Mouse (Mus musculus) frontal cortex, adult 2 months (tissue): ENCODE results near the gene Eif5. TPM values are rescaled to one million over a fixed set of nuclear protein-coding genes. Genes with fewer than 3 reads are reported as not detected.
"Not testable (repeated sequence)": the region's sequence is repeated elsewhere in the genome, so short reads cannot be mapped to it uniquely, and the experiment has no call there.

Experiments used
- DNase-seq, 2 experiments: peaks; one replicate each; pipeline ENCODE4 v3.0.0; 2022; ENCODE audit warnings: low spot score in 1 of 2; ENCODE audit errors: extremely low spot score in 1 of 2
- polyA plus RNA-seq: library from polyadenylated mRNA; depleted of rRNA; stranded (reverse); fragments of >200 nt; gene quantifications from 2 replicates; pipeline ENCODE4 v1.2.3, GENCODE M21; 2012

Eif5 gene
- polyA plus RNA-seq, 1 experiment, result 178 TPM

- no peak for DNase-seq
These were observed 13.3 kb upstream of the Eif5 start for GRCm38 (mm10) chr12:111524469-111524868.

DNA sequence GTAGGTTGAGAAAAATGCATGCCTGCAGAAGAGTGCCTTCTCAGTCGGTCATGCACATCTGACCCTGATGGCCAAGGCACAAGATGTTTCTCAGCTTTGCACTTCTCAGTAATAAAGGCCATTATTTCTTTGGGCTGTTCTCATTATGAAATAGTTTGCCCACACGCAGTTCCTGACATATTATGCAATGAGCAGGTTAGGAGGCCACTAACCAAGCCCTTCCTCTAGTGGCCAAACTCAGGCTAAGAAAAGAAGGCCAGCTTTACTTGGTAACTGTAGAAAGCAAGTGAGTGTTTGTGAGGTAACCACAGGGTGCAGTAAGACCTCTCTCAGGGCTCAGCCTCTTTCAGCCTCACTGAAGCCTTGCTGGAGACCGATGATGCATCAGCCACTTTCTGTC is 12.9 kb upstream of the Eif5 start:
- DNase-seq, result no peak

- peak; percentile 69 to 76 for DNase-seq
These were observed 10.1 kb upstream of the Eif5 start for GRCm38 (mm10) chr12:111527643-111528281.

GRCm38 (mm10) chr12:111529192-111529591 is 8.6 kb upstream of the Eif5 start:
- no peak for DNase-seq

DNA sequence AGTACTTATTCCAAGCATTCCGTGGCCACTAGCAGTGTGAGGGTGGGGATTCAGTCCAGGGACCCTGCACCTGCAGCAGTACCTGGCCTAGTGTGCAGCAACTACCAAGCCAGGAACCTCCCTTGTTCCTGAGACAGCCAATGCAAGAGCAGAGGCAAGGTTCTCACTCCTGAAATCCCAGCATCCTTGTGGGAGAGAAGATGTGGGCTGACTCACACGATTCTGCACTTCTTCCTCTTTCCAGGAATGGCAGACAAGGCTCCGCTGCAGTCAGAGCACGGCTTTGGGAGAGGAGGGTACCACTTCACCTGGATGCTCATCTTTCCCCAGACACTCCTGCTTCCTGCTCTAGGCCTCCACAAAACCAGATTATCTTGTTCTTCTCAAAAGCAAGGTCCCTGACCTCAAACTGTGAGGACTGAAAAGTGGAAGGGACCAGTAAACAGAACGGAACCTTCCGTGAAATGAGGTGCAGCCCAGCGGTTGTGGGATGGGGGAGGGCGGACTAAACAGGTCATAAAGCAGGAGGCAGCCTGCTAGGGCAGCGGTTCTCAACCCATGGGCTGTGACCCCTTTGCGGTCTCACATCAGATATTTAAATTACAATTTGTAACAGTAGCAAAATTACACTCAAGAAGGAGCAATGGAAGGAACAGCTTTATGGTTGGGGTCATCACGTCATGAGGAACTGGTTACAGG is 4.6 kb upstream of the Eif5 start:
- DNase-seq, result peak in 1 of 2 experiments; percentile 72

GRCm38 (mm10) chr12:111535281-111535680 is 2.5 kb upstream of the Eif5 start:
- no peak for DNase-seq

DNA sequence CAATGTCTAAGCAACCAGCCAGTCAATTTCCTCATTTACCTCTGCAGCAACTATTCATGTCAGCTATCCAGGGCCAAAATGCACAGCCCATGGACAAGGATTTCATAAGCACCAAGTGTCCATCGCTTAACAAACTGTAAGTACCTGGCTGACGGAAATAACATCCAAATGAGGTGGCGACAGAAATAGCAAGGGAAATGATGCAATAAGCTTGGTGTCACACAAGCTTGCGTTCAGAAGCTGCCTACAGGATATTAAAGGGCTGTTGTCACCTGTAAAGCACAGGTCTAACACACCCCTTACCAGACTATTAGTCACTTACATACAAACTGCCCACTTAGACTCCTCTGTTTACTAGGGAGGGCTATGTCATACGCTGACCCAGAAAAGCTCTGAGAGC is 2.1 kb upstream of the Eif5 start:
- DNase-seq, result no peak

- DNase-seq, result no peak
These were observed 1.1 kb upstream of the Eif5 start for GRCm38 (mm10) chr12:111536746-111537145.

GRCm38 (mm10) chr12:111537341-111537740 is 475 bp upstream of the Eif5 start:
- DNase-seq, result no peak

- DNase-seq, result peak in 1 of 2 experiments; percentile 70
These were observed 650 bp downstream of the Eif5 start for GRCm38 (mm10) chr12:111538292-111539040.

- no peak for DNase-seq
These were observed 1.2 kb downstream of the Eif5 start for GRCm38 (mm10) chr12:111539041-111539345.

DNA sequence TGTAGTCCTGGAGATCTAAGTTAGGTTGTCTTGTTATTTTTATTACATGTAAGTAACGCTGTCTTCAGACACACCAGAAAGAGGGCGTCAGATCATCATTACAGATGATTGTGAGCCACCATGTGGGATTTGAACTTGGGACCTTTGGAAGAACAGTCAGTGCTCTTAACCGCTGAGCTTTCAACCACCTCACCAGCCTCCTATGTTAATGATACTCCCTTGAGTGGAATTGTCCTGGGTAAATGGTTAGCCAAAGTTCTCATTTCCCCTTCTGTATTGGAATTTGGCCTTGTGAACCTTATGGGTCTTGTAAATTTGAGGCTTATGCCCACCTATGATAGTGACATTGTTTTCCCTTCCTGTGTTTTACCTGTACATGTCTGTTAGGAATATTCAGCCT is 9.3 kb downstream of the Eif5 start:
- DNase-seq, result no peak

DNA sequence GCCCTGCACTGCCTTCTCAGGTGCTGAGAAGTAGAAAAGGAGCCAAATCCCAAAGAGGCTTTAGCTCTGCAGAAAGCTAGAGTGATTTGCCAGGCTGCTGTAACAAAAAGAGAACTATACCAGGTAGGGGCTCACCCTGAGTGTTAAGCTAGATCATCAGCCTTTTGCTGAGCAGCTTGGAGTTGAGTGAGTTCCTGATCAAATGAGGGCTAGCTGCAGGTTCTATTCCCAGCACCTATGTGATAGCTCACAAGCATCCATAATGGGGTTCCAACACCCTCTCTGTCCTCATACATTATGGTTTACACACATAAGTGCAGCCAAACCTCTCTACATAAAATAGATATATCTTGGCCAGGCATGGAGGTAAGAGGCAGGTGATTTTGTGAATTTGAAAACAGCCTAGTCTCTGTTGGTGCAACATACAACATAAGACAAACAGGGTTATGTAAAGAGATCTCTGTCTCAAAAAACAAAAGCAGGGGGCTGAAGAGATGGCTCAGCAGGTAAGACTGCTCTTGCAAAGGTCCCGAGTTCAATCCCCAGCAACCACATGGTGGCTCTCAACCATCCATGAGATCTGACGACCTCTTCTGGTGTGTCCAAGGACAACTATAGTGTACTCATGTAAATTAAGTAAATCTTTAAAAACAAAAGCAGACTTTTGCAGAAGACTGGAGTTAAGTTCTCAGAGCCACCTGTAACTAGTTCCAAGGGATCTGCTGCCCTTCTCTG is 10.9 kb downstream of the Eif5 start:
- no peak for DNase-seq

GRCm38 (mm10) chr12:111550679-111551078 is 12.9 kb downstream of the Eif5 start:
- DNase-seq, result no peak

GRCm38 (mm10) chr12:111552342-111552741 is 14.5 kb downstream of the Eif5 start:
- DNase-seq, result no peak

GRCm38 (mm10) chr12:111555357-111555756 is 17.5 kb downstream of the Eif5 start:
- no peak for DNase-seq

- not testable (repeated sequence) for DNase-seq
These were observed 18.1 kb downstream of the Eif5 start for GRCm38 (mm10) chr12:111555893-111556292.

GRCm38 (mm10) chr12:111557538-111557937 is 19.7 kb downstream of the Eif5 start:
- DNase-seq, result no peak

- no peak for DNase-seq
These were observed 20.8 kb downstream of the Eif5 start for GRCm38 (mm10) chr12:111558655-111559054.

GRCm38 (mm10) chr12:111559647-111560258 is 21.9 kb downstream of the Eif5 start:
- DNase-seq, result peak; percentile 66 to 82

GRCm38 (mm10) chr12:111560286-111560685 is 22.5 kb downstream of the Eif5 start:
- DNase-seq, result no peak
